Mouse (Mus musculus): Measurements from ENCODE around the gene Cd2ap.

DNA sequence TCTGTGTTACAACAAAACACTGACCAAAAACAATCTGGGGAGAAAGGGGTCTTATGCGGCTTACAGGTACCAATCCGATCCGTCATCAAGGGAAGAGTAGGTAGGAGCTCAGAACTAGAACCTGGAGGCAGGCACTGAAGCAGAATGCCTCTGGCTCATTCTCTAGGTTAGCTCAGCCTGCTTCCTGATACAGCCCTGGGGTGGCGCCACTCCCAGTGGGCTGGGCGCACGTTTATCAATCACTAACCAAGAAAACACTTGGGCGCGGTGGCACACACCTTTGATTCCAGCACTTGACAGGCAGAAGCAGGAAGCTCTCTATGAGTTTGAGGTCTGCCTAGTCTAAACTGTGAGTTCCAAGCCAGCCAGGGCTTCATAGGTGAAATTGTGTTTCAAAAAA lies 7.3 kb upstream of the Cd2ap start:
- no peak for TF ChIP-seq POLR2A (IDR thresholded peaks at IDR 0.05; ENCODE audit: borderline replicate concordance, low read depth, low read length)
- TF ChIP-seq CTCF (IDR thresholded peaks at IDR 0.05; ENCODE audit: low read depth, low read length): no peak

Measured in bone marrow macrophage, adult 2 months (primary cell).